Mouse (Mus musculus): ENCODE measurements around the gene Kras.

Kras gene

DNA sequence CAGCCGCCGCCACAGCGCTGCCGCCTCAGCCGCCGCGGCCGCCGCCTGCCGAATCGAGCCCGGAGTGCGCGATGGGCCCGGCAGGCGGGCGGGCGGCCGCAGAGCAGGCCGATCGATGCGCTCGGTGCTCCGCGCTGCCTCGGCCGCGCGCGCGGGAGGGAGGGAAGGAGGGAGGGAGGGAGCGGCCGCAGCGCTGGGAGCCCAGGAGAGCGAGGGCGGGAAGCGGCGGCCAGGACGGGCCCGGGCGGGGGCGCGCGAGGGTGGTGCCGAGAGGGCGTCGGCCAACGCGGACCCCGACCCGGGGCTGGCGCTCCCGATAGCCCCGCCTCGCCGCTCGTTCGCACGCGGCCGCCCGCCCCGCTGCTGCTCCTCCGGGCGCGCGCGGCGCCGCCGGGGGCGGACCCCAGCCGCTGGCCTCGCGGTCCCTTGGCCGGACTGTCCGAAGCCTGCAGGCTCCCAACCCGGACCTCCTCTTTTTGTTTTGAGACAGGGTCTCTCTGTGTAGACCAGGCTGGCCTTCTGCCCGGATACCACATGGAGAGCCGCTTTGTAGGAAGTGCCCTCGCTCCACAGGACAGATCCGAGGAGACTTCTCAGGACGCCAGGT lies at the start of gene Kras:
Gene Kras (minus strand): TSS at position 55 of the 607 bp plus-strand sequence.
- DNase-seq (ENCODE audit: low spot score), result peak; percentile 94

DNA sequence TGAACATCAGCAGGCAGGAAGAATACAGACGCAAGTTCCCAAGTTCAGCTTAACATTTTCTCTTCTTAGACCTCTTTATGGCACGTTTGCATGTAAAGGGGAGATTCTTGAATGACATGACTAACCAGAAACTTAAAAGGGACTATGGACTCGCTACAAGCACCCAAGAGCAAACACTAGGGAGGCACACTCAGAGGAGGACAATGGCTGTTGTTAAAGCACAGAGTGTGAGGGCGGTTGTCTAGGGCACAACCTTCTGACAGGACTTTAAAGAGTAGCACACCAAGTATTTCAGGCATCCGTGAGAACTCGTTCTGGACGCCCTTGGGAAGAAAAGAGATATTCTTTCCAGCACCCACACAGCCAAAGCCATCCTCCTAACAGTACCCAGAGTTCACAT lies 47.6 kb upstream of the Kras start:
- no peak for DNase-seq (ENCODE audit: low spot score)

DNA sequence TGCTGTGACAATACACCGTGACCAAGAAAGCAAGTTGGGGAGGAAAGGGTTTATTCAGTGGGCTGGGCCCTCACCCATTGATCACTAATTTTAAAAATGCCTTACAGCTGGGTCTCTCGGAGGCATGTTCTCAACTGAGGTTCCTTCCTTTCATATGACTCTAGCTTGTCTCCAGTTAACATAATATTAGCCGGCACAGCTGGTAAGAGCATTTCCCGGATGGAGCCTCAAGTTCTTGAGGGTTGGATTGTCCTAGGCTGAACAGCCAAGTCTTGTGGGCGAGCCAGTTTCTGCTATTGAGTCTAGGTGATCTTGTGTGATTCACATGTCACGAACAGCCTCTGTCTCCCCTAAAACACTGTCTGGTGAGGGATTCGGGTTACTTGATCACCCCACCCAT lies 46.9 kb upstream of the Kras start:
- DNase-seq (ENCODE audit: low spot score), result no peak

DNA sequence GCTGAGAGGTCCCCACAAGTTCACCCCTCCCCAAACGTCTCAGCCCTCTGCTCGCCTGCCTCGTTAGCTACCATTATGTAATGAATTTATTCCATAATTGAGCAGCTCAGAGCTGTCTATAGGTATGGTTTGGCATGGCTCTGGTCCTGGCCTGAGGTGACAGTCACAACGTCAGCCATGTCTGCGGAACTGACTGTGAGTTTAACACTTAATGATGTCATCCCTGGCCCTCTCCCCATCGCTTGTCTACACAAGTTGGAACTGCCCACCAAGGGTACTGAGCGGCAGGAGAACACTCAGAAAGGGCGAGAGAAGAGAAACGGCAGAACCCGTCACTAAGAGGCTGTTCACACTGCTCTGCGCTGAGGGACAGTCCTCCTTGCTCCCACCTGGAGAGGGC lies 45.1 kb upstream of the Kras start:
- DNase-seq (ENCODE audit: low spot score), result no peak

DNA sequence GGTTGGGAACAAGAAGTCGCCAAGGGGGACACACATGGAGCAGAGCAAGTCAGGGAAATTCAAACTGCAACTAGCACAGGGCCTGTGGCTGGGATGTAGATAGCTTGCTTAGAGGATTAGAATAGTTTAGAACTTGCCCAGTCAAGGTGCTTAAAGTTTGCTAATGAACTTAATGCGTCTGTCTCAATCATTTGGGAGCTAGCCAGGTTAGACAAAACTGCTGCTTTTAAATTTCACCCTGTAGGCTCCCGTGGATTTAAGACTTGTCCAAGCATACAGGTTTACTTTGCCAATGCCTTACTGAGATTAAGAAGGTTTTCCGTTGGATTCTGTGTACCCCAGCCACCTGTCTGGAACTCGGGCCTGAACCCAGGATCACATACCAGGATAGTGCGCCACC lies 43.1 kb upstream of the Kras start:
- DNase-seq (ENCODE audit: low spot score), result no peak

DNA sequence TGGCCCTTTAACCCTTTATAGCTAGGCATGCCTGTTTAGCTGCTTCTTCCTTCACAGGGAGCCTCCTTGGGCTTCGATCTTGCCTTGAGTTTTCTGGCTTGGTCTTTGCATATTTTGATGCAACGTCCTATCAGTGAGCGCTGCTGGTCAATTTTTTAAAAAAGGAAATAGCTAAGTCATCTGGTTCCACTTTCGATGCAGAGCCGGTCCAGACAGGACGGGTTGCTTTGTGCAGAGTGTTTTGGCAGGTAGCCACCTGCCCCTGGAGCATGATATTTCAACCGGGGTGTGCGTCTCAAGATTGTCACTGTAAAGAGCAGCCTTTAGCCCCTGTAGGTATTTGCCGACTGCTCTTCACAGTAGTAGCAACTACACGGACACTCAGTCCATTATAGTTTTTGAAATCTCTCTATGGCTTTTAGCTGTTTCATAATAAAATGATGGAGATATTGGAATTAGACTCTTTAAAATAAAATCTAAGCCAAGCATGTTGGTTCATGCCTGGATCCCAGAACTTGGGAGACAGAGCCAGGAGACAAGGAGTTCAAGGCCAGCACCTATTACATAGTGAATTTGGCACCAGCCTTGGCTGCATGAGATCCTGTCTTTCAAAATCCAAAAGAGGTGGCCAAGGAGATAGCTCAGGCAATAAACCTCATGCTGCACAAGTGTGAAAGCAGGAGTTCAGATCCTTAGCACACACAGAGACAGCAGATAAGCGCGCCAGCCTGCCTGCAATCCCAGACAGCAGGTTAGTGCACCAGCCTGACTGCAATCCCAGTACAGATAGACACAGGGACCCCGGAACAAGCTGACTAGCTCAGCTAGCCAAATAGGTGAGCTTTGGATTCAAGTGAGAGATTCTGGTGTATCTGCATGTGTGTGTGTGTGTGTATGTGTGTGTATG lies 41.6 kb upstream of the Kras start:
- no peak for DNase-seq (ENCODE audit: low spot score)

DNA sequence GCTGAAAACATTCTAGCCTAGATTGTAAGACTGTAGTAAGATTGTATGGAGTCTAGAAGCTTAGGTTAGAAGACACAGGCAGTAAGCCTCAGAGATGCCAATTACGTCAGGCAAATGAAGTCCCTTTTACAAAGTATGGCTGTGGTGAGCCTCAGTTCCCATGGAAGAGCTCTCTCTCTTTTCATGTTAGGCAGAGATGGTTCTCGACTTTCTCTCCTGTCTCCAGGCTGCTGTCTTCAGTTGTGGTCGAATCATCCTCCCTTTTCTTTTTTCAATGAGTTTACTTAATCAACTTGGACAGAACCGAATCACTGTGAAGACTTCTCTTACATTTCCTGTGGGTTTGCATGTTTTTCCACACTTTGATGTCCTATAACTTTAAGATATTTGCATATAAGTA lies 35.6 kb upstream of the Kras start:
- no peak for DNase-seq (ENCODE audit: low spot score)

DNA sequence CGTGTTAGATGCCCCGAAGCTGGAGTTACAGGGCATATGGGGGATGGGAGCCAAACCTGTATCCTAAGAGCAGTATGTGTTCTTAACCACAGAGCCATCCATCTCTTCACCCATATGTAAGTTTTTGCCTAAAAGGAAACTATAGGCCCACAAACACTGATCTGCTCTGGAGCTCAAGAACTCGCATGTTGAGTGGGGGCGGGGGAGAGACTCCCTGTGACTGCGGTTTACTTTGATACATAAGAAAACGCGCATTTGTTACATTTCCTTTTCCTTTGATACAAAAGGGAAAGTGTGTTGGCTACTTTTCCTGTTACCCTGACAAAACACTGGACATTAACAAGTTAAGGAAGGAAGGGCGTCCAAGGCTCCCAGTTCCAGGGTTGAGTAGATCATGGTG lies 34.2 kb upstream of the Kras start:
- DNase-seq (ENCODE audit: low spot score), result no peak

DNA sequence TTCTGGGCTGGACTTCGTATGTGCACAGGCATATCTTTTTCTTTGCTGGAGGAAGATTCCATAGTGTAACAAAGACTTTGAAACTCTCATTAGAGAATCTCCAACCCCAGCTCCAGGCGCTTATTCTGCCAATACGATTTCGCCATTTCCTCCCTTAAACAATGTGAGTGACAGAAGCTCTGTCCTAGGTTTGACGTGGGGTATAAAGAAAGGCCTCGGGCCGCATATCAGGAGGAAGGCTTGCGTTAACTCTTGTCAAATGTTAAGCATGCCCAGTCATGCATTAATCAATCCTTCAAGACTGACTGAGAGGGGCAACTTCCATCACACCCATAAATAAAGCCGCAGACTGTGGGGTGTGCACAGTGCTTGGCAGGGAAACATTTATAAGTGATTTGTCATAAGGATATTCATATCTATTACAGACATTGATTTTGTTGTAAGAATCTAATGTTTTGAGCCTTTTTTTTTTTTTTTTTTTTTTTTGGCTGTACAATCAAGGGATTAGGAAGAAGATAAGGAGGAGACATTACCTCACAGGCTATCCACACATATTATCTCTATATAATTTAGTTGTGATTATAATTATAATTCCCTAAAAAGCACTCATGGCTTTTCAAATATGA lies 27.2 kb upstream of the Kras start:
- DNase-seq (ENCODE audit: low spot score), result no peak

DNA sequence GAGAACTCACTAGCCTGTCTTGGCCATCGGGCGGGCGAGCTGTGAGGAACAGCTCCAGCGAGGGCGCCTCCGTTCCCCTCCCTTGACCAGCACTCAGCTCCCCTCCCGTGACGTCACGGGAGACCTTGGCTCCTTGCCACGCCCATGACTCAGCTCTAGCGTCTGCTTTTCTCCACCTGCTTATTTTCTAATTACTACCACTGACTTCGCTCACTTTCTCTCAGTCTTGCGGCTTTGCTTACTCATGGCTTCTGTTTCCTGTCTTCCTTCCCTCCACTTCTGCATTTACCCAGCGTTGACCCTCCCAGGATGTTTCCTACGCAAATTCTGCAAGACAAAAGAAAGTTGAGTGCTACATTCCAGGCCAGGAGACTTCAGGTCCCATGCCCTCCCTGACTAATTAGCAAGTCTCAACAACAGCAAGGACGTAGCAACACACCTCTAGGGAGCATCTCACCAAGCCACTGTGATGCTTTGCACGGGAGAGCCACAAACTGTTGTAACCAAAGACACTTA lies 26.3 kb upstream of the Kras start:
- DNase-seq (ENCODE audit: low spot score), result peak; percentile 78

DNA sequence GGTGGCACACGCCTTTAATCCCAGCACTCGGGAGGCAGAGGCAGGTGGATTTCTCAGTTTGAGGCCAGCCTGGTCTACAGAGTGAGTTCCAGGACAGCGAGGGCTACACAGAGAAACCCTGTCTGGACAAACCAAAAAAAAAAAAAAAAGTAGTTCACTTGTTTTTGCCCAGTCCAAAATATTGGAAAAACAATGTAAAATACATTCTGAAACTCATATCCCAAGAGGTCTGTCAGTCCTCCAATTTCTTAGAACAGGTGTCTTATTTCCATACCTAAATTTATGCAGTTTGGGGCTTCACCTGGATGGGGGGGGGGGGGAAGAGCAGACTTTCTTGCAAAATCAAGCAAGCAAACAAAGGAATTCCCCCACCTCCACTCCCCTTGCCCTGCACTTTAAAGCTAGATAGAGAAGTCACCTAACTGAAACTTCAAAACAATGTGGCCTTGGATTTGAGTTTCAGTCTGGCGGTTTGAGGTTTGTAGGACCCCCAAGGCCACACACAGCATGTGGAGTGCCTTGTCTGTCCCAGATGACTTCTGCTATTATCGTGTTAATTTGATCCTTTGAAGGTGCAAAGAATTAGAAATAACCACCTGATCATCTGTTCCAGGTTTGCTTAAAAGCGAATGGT lies 25.7 kb upstream of the Kras start:
- no peak for DNase-seq (ENCODE audit: low spot score)

DNA sequence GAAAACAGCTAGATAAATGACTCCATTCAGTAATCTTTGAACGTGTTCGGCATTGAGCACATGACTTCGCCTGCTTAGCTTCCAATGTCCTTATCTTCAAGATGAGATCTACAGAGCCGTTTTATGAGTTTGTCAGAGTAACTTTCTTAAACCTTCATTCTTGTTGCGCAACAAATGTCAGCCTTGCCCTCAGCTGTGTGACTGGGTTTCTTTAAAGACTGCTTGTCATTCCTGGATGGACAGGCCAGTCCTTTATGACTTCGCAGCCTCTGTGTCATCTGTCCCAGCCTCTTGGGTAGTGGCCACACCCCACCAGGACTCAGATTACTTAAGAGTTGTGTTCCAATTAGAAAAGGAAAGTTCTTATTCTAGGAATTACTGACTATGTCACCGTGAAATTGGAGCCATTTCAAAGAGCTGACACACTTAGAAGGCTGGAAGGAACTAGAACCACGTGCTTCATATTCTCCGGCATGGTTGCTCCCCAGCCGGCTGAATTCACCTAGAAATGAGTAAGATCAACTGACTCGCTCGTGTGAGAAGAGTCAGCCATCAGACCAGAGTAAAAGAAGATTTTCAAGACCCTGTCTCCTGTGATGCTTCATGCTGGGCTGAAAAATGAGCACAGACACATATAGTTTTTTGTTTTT lies 24.1 kb upstream of the Kras start:
- DNase-seq (ENCODE audit: low spot score), result peak; percentile 30

DNA sequence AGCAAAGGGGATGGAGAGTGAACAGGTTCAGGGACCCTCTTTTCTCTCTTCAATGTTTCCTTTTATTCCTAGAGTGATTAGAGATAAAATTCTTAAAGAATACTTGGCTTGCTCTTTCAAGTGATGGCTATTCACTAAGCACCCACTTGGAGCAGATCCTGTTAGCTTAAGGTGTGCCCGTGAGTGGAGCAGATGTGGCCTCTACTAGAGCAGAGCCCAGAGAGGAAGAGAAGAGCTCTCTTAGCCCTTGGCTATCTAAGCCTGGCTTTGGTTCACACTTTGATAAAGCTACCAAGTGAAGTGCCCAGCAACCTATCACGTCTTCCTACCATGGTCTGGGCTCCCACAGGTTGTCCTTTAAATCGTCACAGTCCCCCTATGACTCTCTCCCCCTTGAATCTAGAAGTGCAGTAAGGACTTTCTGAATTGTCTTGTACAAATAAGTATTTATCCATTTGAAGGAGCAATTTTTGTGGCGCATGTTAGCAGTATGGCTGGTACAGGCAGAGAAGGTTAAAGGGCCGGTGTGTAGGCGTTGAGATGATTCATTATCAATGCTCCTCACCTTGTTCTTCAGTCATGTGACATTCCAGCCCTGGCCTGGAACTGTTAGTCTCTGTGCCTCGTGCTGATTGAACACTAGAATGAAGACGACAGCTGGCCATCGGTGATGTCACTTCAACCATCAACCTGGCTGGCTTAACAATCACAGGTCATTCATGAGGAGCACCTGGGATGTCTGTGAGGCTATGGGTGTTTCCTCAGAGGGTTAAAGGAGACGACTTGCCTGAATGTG lies 22.3 kb upstream of the Kras start:
- DNase-seq (ENCODE audit: low spot score), result no peak

DNA sequence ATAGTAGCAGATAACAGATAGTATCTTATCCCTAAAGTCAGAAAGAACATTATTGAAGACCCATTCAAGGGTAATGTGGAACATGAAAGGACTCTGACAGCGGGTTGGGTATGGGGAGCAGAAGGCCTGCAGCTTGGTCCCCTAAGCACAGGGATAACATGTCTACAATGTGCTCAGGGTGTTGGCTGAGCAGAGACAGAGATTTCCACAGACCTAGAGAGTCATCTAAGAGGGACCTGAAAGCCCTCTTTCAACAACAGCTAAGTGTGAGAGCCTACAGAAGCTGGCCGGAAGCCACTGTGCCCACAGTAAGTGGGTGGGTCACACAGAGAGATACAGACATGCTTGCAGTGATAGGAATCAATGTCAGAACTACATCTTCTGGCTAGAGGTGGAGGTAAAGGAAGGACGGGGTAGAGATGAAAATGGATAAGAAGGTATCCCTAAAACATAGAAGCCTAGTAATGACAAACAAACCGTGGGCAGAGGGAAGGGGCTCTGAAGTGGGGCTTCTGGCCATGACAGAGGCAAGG lies 19.3 kb upstream of the Kras start:
- DNase-seq (ENCODE audit: low spot score), result no peak

DNA sequence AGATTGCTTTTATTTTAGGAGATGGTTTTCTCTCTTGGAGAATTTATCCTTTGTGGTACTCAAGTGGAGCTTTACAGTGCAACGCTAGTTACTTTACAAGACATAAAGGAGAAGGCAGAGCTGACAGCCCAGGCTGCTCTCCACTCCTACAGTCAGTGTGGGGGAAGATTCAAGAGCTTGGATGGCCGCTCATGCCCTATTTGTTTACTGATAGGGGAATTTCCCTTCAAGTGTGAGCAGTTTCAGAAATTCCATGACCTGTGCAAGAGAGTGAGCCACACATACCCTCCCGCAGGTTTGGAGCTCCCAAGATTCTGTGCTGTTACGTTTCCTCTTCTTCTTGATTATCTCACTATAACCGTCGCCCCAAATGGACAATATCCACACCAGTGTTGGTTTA lies 17.7 kb upstream of the Kras start:
- no peak for DNase-seq (ENCODE audit: low spot score)

DNA sequence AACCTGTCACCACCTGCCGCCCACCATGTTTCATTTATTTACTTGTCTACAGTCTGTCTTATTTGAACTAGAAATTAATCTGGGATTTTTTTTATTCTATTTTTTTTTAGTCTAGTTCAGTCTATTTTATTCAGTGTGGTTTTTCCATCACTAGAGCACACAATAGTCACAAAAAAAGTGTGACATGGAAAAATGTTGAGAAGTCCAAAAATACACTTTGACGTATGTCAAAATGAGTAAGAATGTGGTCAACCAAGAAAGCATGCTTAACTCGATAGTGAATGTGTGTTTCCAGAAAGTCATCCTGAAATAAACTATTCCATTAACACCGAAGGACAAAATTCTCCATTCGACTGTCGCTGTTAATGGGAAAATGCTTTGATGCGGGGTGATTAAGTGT lies 12.3 kb upstream of the Kras start:
- DNase-seq (ENCODE audit: low spot score), result no peak

DNA sequence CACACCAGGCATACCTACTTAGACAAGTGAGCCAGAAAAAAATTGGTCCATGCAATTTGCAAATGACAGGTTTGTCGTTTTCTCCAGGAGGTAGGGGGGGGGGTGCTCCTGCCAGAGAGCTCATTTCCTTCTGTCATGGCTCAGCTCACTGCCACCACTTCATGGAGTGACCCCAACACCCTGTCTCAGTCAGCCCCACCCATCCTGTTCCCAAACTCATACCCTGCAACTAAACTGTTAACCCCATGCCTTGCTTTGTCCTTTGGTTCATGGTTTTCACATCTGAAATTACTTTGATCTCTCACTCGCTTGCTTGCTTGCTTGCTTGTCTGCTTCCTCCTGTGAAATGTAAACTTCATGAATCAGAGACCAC lies 6.6 kb upstream of the Kras start:
- no peak for DNase-seq (ENCODE audit: low spot score)

DNA sequence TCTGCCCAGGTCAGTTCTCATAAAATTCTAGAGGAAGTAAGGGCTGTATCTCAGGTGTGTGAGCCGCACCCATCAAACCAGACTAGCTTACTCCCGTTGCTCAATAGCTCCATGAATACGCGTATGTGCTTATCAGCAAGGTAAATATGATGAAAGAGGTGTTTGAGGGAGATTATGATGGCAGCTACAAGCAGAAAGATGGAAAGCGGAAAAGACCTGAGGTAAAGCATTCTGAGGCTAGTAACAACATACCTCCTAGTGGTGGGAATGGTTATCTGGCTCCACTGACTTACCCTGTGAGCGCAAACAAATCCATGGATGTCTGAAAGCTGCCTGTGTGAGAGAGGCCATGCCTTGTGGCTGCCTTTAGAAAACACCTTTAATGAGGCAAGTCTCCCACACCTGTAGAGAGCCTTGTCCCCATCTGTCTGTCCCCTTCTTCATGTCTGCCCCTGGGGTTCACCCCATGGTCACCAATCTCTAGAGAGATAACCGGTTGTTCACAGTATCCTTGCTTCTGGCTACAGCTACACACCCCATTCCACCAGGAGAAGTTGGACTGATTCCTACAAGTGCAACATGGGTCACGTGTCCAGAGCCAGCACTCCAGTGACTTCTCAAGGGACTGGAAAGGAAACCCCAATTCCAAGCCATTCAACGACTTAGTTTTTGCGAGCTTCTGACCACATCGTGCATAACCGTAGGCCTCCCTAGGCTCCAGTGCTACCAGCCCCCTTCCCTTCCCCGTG lies 6.1 kb upstream of the Kras start:
- no peak for DNase-seq (ENCODE audit: low spot score)

DNA sequence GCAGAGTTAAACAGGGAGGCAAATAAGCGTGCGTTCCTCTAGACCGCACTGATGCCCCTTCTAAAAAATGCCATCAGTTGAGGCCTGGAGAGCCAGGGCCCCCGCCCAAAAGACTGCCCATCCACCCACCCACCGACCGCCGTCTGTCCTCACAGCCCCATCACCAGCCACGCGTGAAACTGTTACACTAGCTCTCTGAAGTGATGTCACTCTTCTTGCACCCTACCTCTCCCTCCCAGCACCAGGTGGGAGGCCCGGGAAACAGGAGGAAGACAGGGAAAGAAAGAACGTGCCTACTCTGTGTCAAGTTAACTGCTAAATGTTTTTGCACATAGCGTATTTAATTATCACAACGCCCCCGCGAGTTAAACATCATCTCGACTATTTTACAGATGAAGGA lies 781 bp upstream of the Kras start:
- DNase-seq (ENCODE audit: low spot score), result no peak
